Mouse (Mus musculus) liver, adult 2 months (tissue): ENCODE measurements around the gene Gm15319.
"Not testable (repeated sequence)": the region's sequence is repeated elsewhere in the genome, so short reads cannot be mapped to it uniquely, and the experiment has no call there.

ENCODE experiments used
- CTCF ChIP-seq: fragments of 200-500 bp; IDR thresholded peaks from 2 replicates; pipeline ENCODE4 v1.5.1; 2011; ENCODE audit warnings: low read depth, low read length, control low read depth
- POLR2A ChIP-seq: fragments of 200-500 bp; IDR thresholded peaks from 2 replicates; pipeline ENCODE4 v1.6.1; 2011; ENCODE audit warnings: low read length, control low read depth; ENCODE audit not compliant: insufficient read depth; ENCODE audit errors: extremely low read depth

DNA sequence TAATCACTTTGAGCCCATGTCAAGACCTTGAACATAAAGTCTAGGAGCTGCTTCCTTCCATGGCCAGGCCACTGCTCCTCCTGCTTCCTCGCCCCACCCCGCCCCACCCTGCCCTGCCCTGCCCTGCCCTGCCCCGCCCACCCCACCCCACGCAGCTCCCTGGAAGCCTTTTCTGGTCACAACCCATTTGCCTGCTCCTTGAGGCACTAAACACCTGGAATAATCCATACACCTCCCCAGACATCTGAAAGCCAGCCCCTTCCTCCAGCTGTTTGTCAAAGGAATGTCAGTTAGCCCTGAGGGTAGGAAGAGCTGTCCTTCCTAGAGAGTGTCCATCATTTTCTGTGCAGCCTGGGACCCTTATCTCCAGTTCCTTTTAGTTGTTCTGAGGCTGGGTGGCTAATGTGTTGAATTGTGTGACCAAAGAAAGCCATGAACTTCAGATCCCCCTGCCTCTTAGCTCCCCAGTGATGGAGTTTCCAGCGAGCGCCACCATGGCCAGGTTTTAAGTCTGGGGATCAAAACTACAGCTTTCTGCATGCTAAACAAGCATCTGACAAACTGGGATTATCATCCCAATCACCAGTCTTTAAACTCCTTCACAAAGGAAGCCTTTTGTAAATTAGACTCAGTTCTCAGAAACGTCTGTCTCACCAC is 25.8 kb upstream of the Gm15319 start:
- not testable (repeated sequence) for TF ChIP-seq CTCF, POLR2A
